Mouse (Mus musculus): ENCODE measurements around the gene 2310039H08Rik. TPM values are rescaled to one million over a fixed set of nuclear protein-coding genes. Genes with fewer than 3 reads are reported as not detected.

The 2310039H08Rik gene
- polyA plus RNA-seq, 1 experiment from 2014 or later: 48.4 TPM

GRCm38 (mm10) chr17:46808376-46808775 is 35.9 kb downstream of the 2310039H08Rik start:
- Histone ChIP-seq H3K36me3 (ENCODE audit: control insufficient read depth, insufficient read depth, low read length) (peaks cover 3% of the 10 kb centered on the region), H3K4me3 (ENCODE audit: low read depth, low read length) (no peak overlapping the region), H3K9me3 (ENCODE audit: control insufficient read depth, low read length) (no peaks in the 10 kb centered on the region), H3K27me3 (ENCODE audit: control insufficient read depth, insufficient read depth, low read length) (no peaks in the 10 kb centered on the region), H3K9ac (ENCODE audit: low read depth, low read length) (no peak overlapping the region), H3K4me2 (replicated peaks; ENCODE audit: low read depth, low read length) (no peak overlapping the region), H3K27ac (ENCODE audit: low read depth, low read length) (no peak overlapping the region), H3K4me1 (replicated peaks; ENCODE audit: control insufficient read depth, insufficient read depth, low read length) (no peaks in the 10 kb centered on the region)
- no peak for ATAC-seq (ENCODE audit: low FRiP score)
- no peak for DNase-seq (ENCODE audit: low spot score)
- 86% methylated on average over 10 of the region's 10 CpGs for WGBS

DNA sequence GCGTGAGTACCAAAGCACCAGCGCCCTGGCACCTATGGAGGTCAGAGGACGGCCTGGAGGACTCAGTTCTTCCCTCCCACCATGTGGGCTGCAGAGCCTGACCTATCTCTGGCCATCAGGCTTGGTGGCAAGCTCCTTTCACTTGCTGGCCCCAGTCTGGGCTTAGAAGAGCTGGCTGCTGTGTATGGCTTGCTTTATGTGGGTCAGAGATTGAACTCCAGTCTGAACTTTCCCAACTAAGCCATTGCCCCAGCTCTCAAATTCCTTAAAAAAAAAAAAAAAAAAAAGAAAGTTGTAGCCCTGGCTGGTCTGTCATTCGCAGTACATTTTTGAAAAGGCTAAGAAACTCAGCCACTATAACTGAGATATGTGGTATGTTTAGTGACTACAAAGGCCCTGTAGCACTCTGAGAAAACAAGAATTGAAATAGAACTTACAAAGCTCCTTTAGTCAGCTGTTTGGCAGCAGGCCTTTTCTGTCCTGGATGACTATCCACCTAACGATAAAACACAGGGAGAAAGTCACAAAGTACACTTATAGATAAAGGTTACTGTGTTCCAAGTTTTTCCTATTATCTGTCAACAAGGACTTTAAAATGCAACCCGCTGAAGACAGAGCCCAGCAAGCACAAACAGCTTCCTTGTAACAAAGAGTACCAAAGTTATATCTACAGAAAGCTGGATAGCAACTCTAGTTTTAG is 36.8 kb downstream of the 2310039H08Rik start:
- H3K9ac ChIP-seq (ENCODE audit: low read depth, low read length): no peak overlapping the region
- H3K4me3 ChIP-seq (ENCODE audit: low read depth, low read length): no peak overlapping the region
- ATAC-seq (ENCODE audit: low FRiP score) (no peak), DNase-seq (ENCODE audit: low spot score) (no peak)
- H3K4me1 ChIP-seq (replicated peaks; ENCODE audit: control insufficient read depth, insufficient read depth, low read length): no peaks in the 10 kb centered on the region
- H3K27ac ChIP-seq (ENCODE audit: low read depth, low read length): no peak overlapping the region
- H3K27me3 ChIP-seq (ENCODE audit: control insufficient read depth, insufficient read depth, low read length): no peaks in the 10 kb centered on the region
- 91% methylated on average over 6 of the region's 6 CpGs for WGBS
- peaks cover 3% of the 10 kb centered on the region for H3K36me3 ChIP-seq (ENCODE audit: control insufficient read depth, insufficient read depth, low read length)
- H3K9me3 ChIP-seq (ENCODE audit: control insufficient read depth, low read length): no peaks in the 10 kb centered on the region
- H3K4me2 ChIP-seq (replicated peaks; ENCODE audit: low read depth, low read length): no peak overlapping the region

- Histone ChIP-seq H3K27me3 (ENCODE audit: control insufficient read depth, insufficient read depth, low read length) (no peaks in the 10 kb centered on the region), H3K36me3 (ENCODE audit: control insufficient read depth, insufficient read depth, low read length) (peaks cover 3% of the 10 kb centered on the region)
These were observed 38.2 kb downstream of the 2310039H08Rik start for GRCm38 (mm10) chr17:46810672-46811071.

DNA sequence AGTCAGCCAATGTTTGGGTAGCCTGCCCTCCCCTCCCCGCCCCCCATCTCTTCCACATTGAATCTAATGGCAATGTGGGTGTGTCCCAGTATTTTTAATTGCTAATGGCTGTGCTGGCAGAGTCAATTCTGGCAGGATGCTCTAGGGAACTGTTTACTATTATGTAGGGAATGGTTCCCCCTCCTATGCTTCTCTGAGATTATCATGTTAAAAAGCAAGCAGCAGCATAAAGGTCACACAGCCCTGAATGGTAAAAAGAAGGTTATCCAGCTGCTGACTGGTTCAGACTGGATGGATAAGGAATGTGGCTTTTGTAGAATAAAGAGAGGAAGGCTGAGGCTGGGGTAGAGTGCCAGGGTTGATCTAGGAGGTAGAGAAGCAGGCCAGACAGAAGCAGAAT is 40.0 kb downstream of the 2310039H08Rik start:
- H3K27me3 ChIP-seq (ENCODE audit: control insufficient read depth, insufficient read depth, low read length): no peaks in the 10 kb centered on the region
- DNase-seq (ENCODE audit: low spot score) (no peak), ATAC-seq (ENCODE audit: low FRiP score) (no peak)
- no peak overlapping the region for H3K27ac ChIP-seq (ENCODE audit: low read depth, low read length)
- no peak overlapping the region for H3K4me3 ChIP-seq (ENCODE audit: low read depth, low read length)
- H3K4me1 ChIP-seq (replicated peaks; ENCODE audit: control insufficient read depth, insufficient read depth, low read length): no peaks in the 10 kb centered on the region
- no peaks in the 10 kb centered on the region for H3K9me3 ChIP-seq (ENCODE audit: control insufficient read depth, low read length)
- no peak overlapping the region for H3K9ac ChIP-seq (ENCODE audit: low read depth, low read length)
- peaks cover 3% of the 10 kb centered on the region for H3K36me3 ChIP-seq (ENCODE audit: control insufficient read depth, insufficient read depth, low read length)
- H3K4me2 ChIP-seq (replicated peaks; ENCODE audit: low read depth, low read length): no peak overlapping the region
- 96% methylated on average over 1 of the region's 1 CpGs for WGBS

More at GRCm38 (mm10) chr17:46810672-46811071, 38.2 kb downstream of the 2310039H08Rik start:
- Histone ChIP-seq H3K4me1 (replicated peaks; ENCODE audit: control insufficient read depth, insufficient read depth, low read length) (no peaks in the 10 kb centered on the region), H3K4me2 (replicated peaks; ENCODE audit: low read depth, low read length) (no peak overlapping the region), H3K4me3 (ENCODE audit: low read depth, low read length) (no peak overlapping the region), H3K9me3 (ENCODE audit: control insufficient read depth, low read length) (no peaks in the 10 kb centered on the region), H3K9ac (ENCODE audit: low read depth, low read length) (no peak overlapping the region), H3K27ac (ENCODE audit: low read depth, low read length) (no peak overlapping the region)
- ATAC-seq (ENCODE audit: low FRiP score) (no peak), DNase-seq (ENCODE audit: low spot score) (no peak)
- 85% methylated on average over 3 of the region's 3 CpGs for WGBS

DNA sequence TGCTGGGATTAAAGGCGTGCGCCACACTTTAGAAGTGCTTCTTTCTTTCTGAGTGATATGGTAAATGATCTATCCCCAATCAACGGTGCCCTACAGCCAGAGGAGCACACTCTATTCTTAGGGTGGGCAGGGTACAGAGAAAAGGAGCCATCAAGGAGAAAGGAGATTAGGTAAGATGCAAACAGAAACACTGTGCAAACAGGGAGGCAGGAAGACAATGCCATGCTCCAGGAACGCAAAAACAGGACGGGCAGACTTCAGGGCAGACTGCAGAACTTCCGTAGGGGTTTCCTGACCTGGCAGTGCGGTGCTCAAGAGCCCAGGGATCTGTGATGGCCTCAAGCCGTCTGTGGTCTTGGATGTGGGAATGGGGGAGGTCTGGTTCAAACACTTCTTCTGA is 41.2 kb downstream of the 2310039H08Rik start:
- Histone ChIP-seq H3K36me3 (ENCODE audit: control insufficient read depth, insufficient read depth, low read length) (no peaks in the 10 kb centered on the region), H3K4me3 (ENCODE audit: low read depth, low read length) (no peak overlapping the region), H3K4me1 (replicated peaks; ENCODE audit: control insufficient read depth, insufficient read depth, low read length) (no peaks in the 10 kb centered on the region), H3K27me3 (ENCODE audit: control insufficient read depth, insufficient read depth, low read length) (no peaks in the 10 kb centered on the region), H3K4me2 (replicated peaks; ENCODE audit: low read depth, low read length) (no peak overlapping the region), H3K9ac (ENCODE audit: low read depth, low read length) (no peak overlapping the region), H3K27ac (ENCODE audit: low read depth, low read length) (no peak overlapping the region), H3K9me3 (ENCODE audit: control insufficient read depth, low read length) (no peaks in the 10 kb centered on the region)
- WGBS: 92% methylated on average over 8 of the region's 8 CpGs
- no peak for ATAC-seq (ENCODE audit: low FRiP score)
- no peak for DNase-seq (ENCODE audit: low spot score)

GRCm38 (mm10) chr17:46814497-46814896 is 42.1 kb downstream of the 2310039H08Rik start:
- H3K27ac ChIP-seq (ENCODE audit: low read depth, low read length): no peak overlapping the region
- DNase-seq (ENCODE audit: low spot score): no peak
- H3K9me3 ChIP-seq (ENCODE audit: control insufficient read depth, low read length): no peaks in the 10 kb centered on the region
- no peaks in the 10 kb centered on the region for H3K4me1 ChIP-seq (replicated peaks; ENCODE audit: control insufficient read depth, insufficient read depth, low read length)
- H3K27me3 ChIP-seq (ENCODE audit: control insufficient read depth, insufficient read depth, low read length): no peaks in the 10 kb centered on the region
- no peaks in the 10 kb centered on the region for H3K36me3 ChIP-seq (ENCODE audit: control insufficient read depth, insufficient read depth, low read length)
- H3K9ac ChIP-seq (ENCODE audit: low read depth, low read length): no peak overlapping the region
- H3K4me2 ChIP-seq (replicated peaks; ENCODE audit: low read depth, low read length): no peak overlapping the region
- no peak overlapping the region for H3K4me3 ChIP-seq (ENCODE audit: low read depth, low read length)
- WGBS: 88% methylated on average over 6 of the region's 6 CpGs
- no peak for ATAC-seq (ENCODE audit: low FRiP score)

GRCm38 (mm10) chr17:46816306-46816705 is 43.9 kb downstream of the 2310039H08Rik start:
- WGBS: 76% methylated on average over 13 of the region's 13 CpGs

DNA sequence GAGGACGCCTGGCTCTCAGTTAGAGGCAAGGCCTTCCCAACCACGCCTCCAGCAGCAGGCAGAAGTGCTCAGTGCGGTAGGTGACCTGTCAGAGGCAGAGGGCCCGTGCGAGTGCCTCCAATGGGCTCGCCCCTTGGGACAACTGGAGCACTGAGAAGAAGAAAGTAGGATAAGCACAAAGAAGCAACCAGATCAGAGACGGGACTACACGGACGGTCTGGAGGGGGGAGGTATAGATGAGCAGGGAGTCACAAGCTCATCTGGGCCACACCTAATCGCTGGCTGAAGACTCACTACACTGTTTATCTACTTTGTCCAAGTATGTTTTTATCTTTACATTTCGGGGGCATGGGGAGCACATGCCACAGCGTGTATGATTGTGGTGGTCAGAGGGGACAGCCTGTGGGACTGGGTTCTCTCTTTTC is 45.3 kb downstream of the 2310039H08Rik start:
- no peak overlapping the region for H3K27ac ChIP-seq (ENCODE audit: low read depth, low read length)
- H3K4me1 ChIP-seq (replicated peaks; ENCODE audit: control insufficient read depth, insufficient read depth, low read length): no peaks in the 10 kb centered on the region
- WGBS: 87% methylated on average over 12 of the region's 12 CpGs
- no peak overlapping the region for H3K4me2 ChIP-seq (replicated peaks; ENCODE audit: low read depth, low read length)
- DNase-seq (ENCODE audit: low spot score) (no peak), ATAC-seq (ENCODE audit: low FRiP score) (no peak)
- H3K9me3 ChIP-seq (ENCODE audit: control insufficient read depth, low read length): no peaks in the 10 kb centered on the region
- H3K27me3 ChIP-seq (ENCODE audit: control insufficient read depth, insufficient read depth, low read length): no peaks in the 10 kb centered on the region
- H3K36me3 ChIP-seq (ENCODE audit: control insufficient read depth, insufficient read depth, low read length): no peaks in the 10 kb centered on the region
- H3K9ac ChIP-seq (ENCODE audit: low read depth, low read length): no peak overlapping the region
- no peak overlapping the region for H3K4me3 ChIP-seq (ENCODE audit: low read depth, low read length)

More at GRCm38 (mm10) chr17:46816306-46816705, 43.9 kb downstream of the 2310039H08Rik start:
- Histone ChIP-seq H3K4me2 (replicated peaks; ENCODE audit: low read depth, low read length) (no peak overlapping the region), H3K9me3 (ENCODE audit: control insufficient read depth, low read length) (no peaks in the 10 kb centered on the region), H3K27ac (ENCODE audit: low read depth, low read length) (no peak overlapping the region), H3K27me3 (ENCODE audit: control insufficient read depth, insufficient read depth, low read length) (no peaks in the 10 kb centered on the region), H3K4me1 (replicated peaks; ENCODE audit: control insufficient read depth, insufficient read depth, low read length) (no peaks in the 10 kb centered on the region), H3K4me3 (ENCODE audit: low read depth, low read length) (no peak overlapping the region), H3K9ac (ENCODE audit: low read depth, low read length) (no peak overlapping the region), H3K36me3 (ENCODE audit: control insufficient read depth, insufficient read depth, low read length) (no peaks in the 10 kb centered on the region)
- ATAC-seq (ENCODE audit: low FRiP score) (no peak), DNase-seq (ENCODE audit: low spot score) (no peak)

- Histone ChIP-seq H3K4me2 (replicated peaks; ENCODE audit: low read depth, low read length) (no peak overlapping the region), H3K9ac (ENCODE audit: low read depth, low read length) (no peak overlapping the region), H3K4me3 (ENCODE audit: low read depth, low read length) (no peak overlapping the region), H3K27me3 (ENCODE audit: control insufficient read depth, insufficient read depth, low read length) (no peaks in the 10 kb centered on the region), H3K4me1 (replicated peaks; ENCODE audit: control insufficient read depth, insufficient read depth, low read length) (no peaks in the 10 kb centered on the region), H3K27ac (ENCODE audit: low read depth, low read length) (no peak overlapping the region), H3K36me3 (ENCODE audit: control insufficient read depth, insufficient read depth, low read length) (no peaks in the 10 kb centered on the region), H3K9me3 (ENCODE audit: control insufficient read depth, low read length) (no peaks in the 10 kb centered on the region)
- DNase-seq (ENCODE audit: low spot score) (no peak), ATAC-seq (ENCODE audit: low FRiP score) (no peak)
- WGBS: 93% methylated on average over 7 of the region's 7 CpGs
These were observed 48.2 kb downstream of the 2310039H08Rik start for GRCm38 (mm10) chr17:46820628-46821027.

All from hindbrain, embryonic 11.5 days (tissue).